Mouse (Mus musculus): ENCODE results near the gene Mrap.

The Mrap gene

DNA sequence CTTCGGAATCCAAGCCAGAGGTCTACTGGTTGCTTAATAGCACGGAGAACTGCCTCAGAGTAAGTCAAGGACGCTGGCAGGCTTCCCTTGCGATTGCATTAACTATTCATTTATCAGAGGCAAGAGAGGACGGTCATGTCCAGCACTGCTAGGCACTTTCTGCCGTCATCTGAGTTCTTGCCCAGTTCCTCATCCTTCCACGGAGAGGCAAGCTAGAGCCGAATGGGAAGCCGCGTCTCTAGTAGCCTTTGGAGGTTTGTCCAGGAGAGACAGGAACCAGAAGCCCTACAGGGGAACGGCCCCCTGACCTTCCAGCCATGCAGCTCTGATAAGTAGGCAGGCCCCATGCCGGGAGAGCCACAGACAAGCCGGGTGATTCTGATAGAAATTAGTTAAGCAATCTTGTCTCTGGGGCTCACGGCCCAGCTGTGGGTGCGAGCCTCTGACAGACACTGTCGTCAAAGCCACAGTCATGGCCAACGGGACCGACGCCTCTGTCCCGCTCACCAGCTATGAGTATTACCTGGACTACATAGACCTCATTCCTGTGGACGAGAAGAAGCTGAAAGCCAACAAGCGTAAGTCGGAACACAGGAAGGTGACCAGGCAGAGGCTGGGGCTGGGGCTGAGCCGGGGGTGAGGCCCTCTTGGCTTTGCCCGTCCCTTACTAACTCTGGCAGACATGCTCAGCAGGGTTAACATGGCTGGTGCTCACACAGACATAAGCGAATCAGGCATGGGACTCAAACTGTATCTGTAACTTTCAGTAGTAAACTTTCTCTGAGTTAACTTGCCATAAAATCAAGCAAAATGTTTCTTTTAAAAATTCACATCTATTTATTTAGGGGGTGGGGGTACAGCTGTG, at the start of gene Mrap:
Mrap (plus strand) TSS at position 116 of the 865 bp plus-strand sequence.
- DNase-seq (ENCODE audit: low spot score in 2 of 2): peak in 1 of 2 experiments; percentile 37

DNA sequence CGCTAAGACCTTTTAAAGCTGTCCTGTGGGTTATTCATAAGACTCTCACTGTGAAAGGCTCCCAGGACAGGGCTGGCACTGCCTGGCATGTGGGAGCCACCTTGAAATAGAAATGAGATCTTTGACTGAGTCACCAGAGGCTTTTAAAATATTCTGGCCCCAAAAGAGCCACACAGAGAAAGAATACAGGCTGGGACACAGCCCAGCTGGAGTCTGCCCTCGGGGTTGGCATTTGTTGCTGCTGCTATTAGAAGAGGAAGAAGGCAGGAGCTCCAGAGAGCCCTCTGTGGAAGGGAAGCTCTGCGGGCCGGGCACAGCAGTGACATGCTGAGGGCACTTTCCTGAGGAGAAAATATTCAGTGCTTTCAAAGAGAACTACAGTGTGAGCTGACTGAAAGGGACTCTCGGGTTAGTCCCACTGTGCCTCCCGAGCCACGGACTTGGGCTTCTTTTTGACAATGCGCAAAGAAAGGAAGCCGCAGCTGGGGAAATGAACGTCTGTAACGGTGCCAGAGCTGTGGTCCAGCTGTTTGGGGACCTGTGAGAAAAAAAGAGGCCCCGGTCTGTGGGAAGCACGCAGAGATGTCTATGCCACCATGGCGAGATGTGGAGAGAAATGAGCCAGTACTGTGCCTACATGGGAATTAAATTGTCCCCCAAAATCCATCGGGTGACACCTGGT, 45.2 kb upstream of the Mrap start:
- DNase-seq (ENCODE audit: low spot score in 2 of 2): no peak

DNA sequence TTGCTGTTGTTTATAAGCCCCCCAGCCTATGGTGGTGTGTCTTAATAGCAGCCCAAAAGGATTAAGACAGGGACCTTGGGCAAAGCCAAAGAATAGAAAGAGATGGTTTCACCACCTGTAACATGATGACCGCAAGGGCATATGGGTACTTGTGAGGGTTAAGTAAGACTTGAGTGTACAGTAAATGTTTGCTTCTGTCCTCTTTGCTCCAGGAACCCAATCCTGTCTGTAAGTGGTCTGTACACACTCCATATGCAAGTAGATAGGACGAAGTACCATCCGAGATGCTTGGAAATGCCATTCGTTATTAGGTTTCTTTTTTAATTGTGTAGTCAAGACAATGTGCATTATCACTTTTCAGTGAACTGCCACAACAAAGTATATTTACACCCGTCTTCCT, 44.4 kb upstream of the Mrap start:
- DNase-seq (ENCODE audit: low spot score in 2 of 2): no peak

DNA sequence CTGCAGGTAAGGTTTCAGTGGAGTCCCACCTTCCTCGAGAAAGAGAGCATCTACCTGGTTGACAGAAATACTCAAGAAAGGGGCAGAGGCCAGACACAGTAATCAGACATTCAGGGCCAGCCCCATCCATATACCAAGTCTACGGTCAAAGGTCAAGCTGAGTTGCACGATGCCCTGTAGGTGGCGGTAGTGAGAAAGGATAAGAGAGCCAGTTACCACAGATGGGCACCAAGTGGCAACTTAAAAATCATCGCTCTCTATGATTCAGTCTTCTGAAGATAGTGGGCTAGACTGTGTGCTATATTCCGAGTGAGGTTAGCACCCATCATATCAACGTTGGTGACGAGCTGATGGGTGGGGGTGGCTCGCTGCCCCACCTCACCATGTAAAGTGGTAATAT, 43.3 kb upstream of the Mrap start:
- peak; percentile 59 to 87 for DNase-seq (ENCODE audit: low spot score in 2 of 2)

DNA sequence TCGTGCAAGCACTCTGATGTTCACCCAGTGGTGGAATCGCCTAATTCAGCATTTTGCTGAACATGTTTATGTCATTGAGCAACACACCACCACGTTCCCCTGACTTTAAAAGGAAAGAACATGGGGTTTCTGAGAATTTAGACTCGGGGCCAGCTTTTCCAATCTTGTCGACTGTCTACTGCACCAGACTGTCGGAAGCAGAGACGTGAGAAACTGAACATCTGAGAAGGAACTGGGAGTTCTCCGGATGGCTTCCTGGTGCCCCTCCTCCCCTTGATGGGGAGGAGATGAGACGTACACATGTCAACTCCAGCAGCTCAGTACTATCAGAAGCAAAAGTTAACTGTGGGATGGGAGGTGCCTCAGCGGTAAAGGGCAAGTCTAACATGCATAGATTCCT, 42.9 kb upstream of the Mrap start:
- DNase-seq (ENCODE audit: low spot score in 2 of 2): no peak

DNA sequence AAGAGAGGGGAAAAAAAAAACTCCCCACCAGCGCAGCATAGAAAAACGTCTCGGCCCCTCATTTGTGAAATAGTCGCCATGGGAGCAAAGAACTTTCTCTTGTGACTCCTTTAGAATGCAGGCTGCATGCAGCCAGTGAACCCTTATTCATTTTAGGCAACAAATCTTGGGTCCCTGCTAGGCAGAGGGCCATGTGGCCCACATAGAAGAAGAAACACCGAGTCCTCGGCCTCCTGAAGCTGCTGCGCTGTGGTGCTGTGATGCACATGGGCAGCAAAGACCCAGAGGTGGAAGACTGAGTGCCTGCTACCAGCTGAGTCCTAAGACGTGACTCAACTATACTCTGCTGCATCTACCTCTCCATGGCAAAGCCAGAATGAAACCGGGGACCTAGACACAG, 41.7 kb upstream of the Mrap start:
- no peak for DNase-seq (ENCODE audit: low spot score in 2 of 2)

DNA sequence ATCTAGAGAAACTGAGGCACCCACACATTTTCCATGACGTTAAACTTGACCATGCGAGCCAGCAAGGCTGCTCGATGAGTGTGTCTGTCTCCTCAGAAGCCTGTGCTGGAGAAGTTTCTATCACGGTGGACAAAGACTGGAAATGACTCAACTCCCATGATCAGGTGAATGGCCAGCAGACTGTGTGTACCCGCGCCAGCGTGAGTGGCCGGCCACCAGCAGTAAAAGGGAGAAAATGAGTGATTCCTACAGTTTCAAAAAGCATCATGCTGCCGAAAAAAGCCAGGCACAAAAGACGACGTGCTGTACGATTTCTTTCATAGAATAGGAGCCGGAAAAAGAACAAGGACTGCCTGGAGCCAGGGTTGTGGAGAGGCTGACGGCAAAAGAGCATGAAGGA, 38.6 kb upstream of the Mrap start:
- DNase-seq (ENCODE audit: low spot score in 2 of 2): no peak

DNA sequence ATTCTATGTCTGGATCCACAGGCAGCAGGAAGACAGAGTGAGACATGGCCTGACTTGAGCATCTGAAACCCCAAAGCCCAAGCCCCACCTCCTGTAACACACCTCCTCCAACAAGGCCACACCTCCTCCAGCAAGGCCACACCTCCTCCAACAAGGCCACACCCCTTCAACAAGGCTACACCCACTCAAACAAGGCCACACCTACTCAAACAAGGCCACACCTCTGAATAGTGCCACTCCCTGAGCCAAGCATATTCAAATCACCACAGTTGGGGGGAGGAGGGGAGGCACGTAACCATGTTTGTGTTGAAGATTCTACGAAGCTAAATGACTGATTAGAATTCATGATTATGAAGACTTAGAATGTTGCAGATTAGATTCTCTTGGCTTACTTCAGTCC, 36.5 kb upstream of the Mrap start:
- DNase-seq (ENCODE audit: low spot score in 2 of 2): no peak

DNA sequence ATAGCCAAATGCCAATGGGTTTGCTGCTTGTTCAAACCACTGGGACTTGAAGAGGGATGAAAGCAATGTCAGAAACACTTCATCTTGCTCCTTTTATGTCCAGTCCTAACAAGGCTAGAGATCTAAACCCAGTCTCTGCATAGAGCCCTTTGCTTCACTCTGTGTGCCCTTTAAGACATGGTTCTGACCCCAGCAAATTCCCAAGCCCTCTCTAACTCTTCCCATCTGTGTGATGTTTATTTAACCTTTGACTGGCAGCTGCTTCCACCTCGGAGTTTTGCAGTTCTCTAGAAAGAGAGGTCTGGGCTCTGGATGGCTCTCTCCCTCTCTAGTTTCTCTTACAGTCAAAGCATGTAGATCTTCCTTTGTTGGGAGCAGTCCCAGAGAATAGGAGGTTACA, 34.4 kb upstream of the Mrap start:
- DNase-seq (ENCODE audit: low spot score in 2 of 2): no peak

DNA sequence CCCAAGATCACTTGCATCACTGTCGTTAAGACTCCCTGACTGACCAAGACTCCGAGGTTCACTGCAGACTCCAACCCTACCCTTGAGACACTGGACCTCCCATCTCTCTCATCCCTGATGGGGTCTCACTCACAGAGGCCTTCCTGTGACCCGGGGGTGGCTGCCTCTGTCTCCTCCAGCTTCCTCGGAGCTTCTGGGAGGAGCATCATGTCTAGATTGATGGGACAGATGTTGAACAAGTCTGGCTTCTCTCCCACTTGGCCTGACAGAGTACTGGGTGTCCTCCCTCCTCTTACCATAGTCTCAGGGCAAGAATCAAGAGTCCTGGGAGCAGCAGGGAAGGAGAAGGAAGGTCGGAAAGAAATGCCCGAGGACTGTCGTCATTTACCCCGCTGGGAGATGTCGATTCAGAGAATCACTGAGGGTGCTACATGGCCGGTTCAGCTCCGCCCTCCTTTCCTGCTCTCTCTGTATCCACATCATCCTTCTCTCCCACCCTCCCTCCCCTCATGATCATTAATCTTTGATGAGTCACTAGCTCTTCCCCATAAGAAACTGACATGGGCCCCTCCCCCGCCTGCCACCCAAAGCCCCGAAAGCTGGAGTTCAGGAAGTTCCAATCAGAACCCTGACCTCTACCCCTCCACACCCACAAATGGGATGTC, 33.7 kb upstream of the Mrap start:
- no peak for DNase-seq (ENCODE audit: low spot score in 2 of 2)

DNA sequence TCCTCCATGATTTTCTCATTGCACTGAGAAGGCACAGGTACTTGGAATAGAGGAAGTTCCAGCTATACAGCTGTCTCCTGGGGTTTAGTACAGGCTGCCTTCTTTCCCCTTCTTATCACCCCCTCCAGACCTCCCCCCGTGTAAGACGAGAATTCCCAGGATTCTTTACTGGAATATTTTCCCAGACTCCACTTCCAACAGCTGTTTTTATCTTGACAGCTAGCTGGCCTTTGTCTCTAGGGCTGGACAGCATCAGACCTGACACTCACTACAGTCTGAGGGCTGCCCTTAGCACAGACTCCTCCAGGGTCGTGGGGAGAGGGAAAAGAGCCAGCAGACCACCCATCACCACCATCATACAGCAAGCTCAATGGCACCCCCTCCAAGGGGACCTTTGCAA, 31.7 kb upstream of the Mrap start:
- no peak for DNase-seq (ENCODE audit: low spot score in 2 of 2)

DNA sequence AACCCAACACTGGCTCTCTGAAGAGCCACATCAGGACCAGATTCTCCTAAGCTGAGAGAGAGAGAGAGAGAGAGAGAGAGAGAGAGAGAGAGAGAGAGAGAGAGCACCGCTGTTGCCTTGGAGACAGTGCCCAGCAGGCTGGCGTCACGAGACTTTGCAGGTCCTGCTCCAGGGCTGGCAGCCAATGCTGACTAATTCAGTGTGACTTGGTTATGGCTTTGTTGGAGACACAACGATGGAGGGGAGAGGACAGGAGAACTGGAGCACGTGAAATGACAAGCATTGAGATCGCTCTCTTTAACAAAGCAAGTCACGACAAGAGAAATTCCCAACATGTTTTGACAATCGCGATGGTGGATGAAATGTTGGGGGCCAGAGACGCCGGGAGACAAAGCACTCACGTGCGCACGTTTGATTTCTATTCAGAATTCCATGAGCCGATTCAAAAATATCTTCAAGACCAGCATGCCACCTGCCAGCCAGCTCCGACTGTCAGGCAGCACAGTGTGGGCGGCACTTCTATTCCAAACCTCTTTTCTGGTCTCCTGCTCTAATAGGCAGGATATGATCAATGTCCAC, 28.2 kb upstream of the Mrap start:
- no peak for DNase-seq (ENCODE audit: low spot score in 2 of 2)

DNA sequence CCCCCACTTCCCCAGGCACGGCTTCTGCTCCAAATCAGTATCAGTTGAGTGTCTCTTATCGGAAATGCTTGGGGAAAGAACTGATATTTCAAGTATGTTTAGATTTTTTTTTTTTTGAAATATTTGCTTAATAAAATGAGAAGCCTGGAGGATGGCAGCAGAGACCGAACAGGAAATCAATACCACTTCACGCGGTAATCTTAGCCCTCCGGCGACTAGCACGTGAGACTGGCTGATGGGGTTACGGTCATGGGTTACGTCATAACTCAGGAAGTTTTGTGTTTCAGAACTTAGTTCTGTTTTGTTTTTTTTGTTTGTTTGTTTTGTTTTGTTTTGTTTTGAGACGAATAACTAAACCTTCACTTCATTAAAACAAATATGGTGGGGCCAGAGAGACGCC, 27.7 kb upstream of the Mrap start:
- no peak for DNase-seq (ENCODE audit: low spot score in 2 of 2)

DNA sequence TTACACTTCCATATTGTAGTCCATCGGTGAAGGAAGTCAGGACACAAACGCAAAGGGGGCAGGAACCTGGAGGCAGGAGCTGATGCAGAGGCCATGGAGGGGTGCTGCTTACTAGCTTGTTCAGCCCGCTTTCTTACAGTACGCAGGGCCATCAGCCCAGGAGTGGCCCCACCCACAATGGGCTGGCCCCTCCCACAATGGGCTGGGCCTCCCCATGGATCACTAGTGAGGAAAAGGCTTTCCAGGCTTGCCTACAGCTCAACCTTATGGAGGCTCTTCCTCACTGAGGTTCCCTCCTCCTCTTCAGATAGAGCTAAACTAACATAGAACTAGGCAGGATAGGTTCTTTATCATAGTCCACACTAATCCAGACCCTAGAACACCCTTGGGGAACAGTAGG, 14.0 kb upstream of the Mrap start:
- no peak for DNase-seq (ENCODE audit: low spot score in 2 of 2)

DNA sequence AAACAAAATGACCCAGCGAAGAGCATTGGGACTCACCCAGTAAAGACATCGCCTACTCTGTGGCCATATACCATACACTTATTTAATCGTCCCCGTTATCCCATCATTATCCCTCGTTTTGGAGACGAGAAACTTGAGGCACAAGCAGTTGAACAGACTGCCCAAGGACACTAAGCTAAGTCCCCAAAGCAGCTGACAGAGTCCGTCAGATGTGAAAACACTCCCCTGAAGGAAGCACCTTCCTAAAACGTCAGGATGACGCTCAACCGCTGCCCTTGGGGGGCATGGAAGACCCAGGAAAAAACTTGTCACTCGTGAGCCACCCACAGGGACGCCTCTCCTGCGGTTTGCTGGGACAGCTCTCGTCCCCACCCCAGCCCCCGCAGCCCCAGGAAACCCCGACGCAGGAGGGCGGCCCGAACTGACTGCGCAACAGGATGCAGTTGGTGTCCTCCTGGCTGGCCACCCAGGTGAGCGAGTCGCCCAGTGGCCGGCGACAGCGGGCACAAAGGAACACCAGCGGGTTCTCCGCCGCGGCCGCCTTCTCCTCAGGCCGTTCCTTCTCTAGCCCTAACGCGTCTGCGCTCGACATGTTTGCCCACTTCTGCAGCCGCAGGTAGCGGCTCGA, 11.3 kb upstream of the Mrap start:
- no peak for DNase-seq (ENCODE audit: low spot score in 2 of 2)

DNA sequence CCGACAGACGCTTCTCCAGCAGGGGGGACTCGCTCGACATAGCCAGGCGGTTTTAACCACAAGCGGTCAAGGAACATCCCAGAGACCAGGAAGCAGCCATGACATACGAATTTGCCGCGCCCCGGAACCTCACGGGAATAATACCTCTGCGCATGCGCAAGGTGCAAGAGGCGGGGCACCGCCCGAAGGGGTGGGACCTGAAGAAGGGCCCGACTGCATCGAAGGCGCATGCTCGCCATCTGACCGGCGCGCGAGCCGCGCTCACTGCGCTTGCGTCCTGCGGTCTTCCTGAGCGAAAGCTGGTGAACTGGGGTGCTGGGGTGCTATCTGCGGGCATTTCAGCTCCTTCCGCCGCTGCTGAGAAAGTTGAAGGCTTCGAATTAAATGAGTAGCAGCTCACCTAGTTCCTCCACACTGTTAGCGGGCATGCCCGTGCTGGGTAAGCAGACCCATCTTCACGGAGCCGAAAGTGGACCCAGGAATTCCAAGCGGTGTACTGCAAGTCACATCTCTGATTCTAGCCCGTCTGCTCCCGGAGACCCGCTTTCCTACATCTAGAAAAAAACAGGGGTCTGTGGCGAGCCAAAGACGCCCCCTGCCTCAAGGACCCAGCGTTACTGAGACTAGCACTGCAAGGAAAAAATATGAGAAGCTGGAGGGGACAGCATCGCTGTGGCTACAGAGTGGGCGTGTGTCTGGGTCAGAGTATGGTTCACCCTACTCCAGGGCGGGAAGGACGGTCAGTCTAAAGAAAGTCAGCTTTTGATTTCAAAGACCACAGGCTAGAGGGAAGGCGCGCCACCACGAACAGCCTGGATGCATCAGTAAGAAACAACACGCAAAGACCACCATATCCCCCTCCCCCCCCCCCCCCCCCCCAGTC, 10.5 kb upstream of the Mrap start, which contains the start of gene Mis18a:
Mis18a (minus strand) TSS at position 172 of the 883 bp plus-strand sequence.
- peak; percentile 95 to 98 for DNase-seq (ENCODE audit: low spot score in 2 of 2)

DNA sequence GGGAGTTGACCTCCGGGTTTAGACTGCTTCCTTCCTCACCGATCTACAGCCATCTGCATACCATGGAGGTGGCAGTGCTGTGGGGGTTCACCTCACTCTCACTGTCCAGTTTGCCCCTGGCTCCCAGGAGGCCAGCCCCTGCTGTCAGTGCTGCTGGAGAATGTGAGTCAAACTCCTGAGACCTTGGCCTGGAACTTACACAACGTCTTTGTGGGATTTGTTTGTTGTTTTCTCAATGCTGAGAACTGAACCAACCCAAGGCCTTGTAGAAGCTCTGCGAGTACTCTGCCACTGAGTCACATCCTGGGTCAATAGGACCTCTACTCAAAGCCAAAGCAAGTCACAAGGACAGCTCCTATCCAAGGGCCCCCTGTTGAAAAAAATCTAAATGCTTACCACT, 2.4 kb upstream of the Mrap start:
- no peak for DNase-seq (ENCODE audit: low spot score in 2 of 2)

DNA sequence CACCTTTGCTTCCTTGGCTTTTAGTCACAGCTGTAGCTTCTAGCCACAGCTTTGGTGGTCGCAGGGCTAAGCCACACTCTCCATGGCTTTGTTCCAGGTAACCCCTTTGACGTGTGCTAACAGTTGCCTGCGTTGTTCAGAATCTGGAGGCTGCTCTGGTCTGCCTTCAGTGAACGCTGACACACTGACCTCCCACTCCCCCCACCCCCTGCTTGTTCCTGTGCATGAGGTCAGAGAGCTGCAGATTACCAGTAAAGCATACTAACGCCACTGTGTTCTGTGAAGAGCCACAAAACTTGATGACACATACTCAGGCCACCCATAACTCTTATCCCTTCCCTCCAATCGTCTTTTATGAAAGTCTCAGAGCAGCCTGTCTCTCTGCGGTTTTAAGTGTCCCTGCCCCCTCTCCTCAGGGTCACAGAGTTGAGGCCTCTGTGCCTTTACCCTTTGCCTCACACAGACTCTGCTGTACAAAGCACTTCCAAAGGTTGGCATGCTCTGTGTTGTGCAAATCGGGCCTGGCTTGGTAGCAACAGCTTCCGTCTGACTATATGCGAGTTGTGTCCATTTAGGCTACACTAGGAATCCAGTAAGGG, 1.2 kb upstream of the Mrap start:
- no peak for DNase-seq (ENCODE audit: low spot score in 2 of 2)

DNA sequence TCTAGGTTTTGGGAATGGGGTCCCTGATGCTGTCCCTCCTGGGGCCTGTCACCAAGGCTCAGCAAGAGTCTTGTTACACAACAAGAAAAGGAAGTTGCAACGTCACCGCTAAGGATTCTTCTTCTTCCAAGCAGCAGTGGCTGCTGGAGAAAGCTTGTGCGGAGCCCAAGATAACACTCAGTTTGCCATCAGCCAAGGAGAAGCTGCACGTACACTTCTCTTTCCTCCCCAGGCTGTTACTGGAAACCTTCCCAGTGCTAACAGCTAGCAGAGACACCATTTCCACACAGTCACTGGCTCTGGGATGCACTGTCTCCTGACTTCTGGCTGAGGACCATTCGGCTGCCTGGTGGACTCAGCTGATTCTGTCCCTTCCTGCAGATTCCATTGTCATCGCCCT, 9.1 kb downstream of the Mrap start:
- no peak for DNase-seq (ENCODE audit: low spot score in 2 of 2)

DNA sequence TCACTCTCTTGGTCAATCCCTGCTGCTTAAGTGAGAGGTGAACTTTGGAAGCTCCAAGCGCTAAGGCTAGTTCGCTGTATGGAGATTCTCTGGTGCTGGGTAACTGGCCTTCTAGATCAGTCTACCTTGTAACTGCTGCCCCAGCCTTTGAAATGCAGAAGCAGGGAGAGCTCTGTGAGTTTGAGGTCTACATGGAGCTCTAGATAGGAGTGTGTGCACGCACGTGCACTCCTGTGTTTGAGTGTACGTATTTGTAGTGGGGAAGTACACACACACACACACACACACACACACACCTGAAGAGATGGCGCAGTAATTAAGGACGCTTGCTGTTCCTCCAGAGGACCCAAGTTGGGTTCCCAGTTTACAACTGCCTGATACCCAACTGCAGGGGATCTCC, 10.2 kb downstream of the Mrap start:
- no peak for DNase-seq (ENCODE audit: low spot score in 2 of 2)

Measured in spleen, postnatal 4 days (tissue).